Mouse (Mus musculus) forelimb bud, embryonic 11.5 days (tissue): ENCODE measurements at regions not wholly inside any gene's neighbourhood (a gene's known extent, or its start where the extent isn't known, plus 50 kb on each side); places are given as distances from the start of the nearest gene placed in this dataset.

Source experiments
- DNase-seq: peaks from one replicate; pipeline ENCODE4 v3.0.0-alpha.2; 2012; ENCODE audit warnings: low read depth, low spot score

- DNase-seq, result no peak
Measured at GRCm38 (mm10) chr15:25135471-25136262, 277.9 kb downstream of the Basp1 start.

- DNase-seq, result no peak
Measured at GRCm38 (mm10) chr15:25130096-25130495, 283.5 kb downstream of the Basp1 start.

- DNase-seq, result no peak
Measured at GRCm38 (mm10) chr15:25129572-25129971, 284.0 kb downstream of the Basp1 start.

- DNase-seq, result no peak
Measured at GRCm38 (mm10) chr15:25120441-25120840, 293.1 kb downstream of the Basp1 start.

GRCm38 (mm10) chr15:25117980-25118379, 295.6 kb downstream of the Basp1 start:
- peak; percentile 82 for DNase-seq

- no peak for DNase-seq
Measured at GRCm38 (mm10) chr15:25102727-25103126, 310.8 kb downstream of the Basp1 start.

GRCm38 (mm10) chr15:25093758-25094157, 319.8 kb downstream of the Basp1 start:
- DNase-seq, result no peak

GRCm38 (mm10) chr15:25069701-25070100, 343.9 kb downstream of the Basp1 start:
- no peak for DNase-seq

- no peak for DNase-seq
Measured at GRCm38 (mm10) chr15:25059347-25059746, 354.2 kb downstream of the Basp1 start.

GRCm38 (mm10) chr15:25047875-25048274, 365.7 kb downstream of the Basp1 start:
- peak; percentile 40 for DNase-seq

- no peak for DNase-seq
Measured at GRCm38 (mm10) chr15:25046514-25047138, 366.9 kb downstream of the Basp1 start.

- DNase-seq, result no peak
Measured at GRCm38 (mm10) chr15:25036231-25036630, 377.3 kb downstream of the Basp1 start.

- DNase-seq, result no peak
Measured at GRCm38 (mm10) chr15:25027865-25028264, 385.7 kb downstream of the Basp1 start.

- DNase-seq, result no peak
Measured at GRCm38 (mm10) chr15:25026786-25027461, 386.6 kb downstream of the Basp1 start.

GRCm38 (mm10) chr15:25026351-25026750, 387.2 kb downstream of the Basp1 start:
- no peak for DNase-seq

- no peak for DNase-seq
Measured at GRCm38 (mm10) chr15:25020916-25021315, 392.6 kb downstream of the Basp1 start.

GRCm38 (mm10) chr15:25019352-25019941, 394.1 kb downstream of the Basp1 start:
- DNase-seq, result peak; percentile 40

GRCm38 (mm10) chr15:25018937-25019336, 394.6 kb downstream of the Basp1 start:
- DNase-seq, result no peak

GRCm38 (mm10) chr15:25007720-25008119, 405.8 kb downstream of the Basp1 start:
- DNase-seq, result no peak

GRCm38 (mm10) chr15:25000171-25000570, 413.4 kb downstream of the Basp1 start:
- no peak for DNase-seq

- no peak for DNase-seq
Measured at GRCm38 (mm10) chr15:24993325-24993673, 420.3 kb downstream of the Basp1 start.

GRCm38 (mm10) chr15:24992665-24993324, 420.8 kb downstream of the Basp1 start:
- no peak for DNase-seq
